Mouse (Mus musculus) mesoderm, embryonic 11.5 days (tissue): ENCODE measurements around the gene Hmox2.

Source experiments
- DNase-seq: peaks from one replicate; pipeline ENCODE4 v3.0.0-alpha.2; 2012; ENCODE audit warnings: low read depth, low spot score

The Hmox2 gene

DNA sequence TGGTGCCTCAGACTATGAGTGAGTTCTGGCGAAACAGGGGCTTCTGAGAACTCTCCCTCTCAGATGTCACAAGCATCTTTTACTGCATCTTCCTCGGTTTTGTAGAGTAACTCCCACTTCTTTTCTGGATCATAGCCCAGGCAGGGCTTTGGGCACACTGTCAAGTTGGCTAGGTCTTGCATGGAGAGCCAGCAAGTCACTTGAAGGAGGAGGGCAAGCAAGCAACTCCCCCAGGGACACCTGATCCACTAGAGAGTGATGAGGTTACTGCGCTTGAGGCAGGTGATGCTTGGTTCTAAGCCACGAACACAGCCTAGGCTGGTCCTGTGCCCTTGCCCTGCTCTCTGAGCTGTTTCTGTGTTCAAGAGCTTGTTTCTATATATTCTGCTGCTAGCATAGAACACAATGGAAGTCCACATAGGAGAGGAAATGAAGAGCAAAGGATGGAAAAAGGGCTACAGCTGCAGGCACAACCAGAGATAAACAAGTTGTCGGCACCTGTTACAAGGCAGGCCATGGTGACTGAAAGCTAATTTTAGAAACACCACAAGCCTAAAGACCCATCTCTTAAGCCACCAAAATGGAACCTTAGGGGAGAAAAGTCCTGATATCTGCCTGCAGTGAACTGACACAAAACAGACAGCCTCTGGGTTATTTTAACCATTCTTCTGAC is 55.5 kb downstream of the Hmox2 start:
- DNase-seq = no peak

DNA sequence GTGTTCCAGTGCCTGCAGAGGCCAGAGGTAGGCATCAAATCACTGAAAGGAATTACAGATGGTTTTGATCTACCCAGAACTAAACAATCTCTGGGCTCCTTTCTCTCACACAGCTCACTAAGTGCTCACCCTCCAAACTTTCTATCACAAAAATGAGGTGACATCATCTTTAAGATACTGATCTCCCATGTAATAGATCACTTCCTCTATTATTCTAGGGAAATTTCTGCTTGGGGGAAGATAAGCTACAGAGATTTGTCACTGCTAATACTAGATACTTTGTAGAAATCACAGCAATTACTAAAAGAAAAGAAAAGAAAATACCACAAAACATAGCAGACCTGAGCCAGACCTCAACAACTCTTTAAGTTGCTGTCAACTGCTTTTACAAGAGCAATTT is 56.4 kb downstream of the Hmox2 start:
- DNase-seq = no peak

DNA sequence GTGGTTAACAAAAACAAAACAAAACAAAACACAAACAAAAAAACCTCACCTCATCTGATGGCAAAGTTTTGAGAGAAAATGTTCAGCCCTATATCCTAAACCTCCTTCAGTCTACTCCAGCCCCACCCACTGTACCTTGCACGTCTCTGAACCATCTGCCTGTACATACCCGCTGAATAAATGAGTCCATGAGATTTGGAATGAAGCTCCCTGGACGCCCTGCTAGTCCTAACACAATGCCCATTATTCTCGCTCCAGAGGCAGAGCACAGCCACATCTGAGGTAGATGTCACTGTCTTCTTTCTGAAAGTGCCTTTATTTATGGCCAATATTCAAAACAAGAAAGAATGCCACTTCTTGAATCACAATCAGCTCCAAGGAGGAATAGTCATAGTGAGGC is 59.5 kb downstream of the Hmox2 start:
- DNase-seq = peak; percentile 14

DNA sequence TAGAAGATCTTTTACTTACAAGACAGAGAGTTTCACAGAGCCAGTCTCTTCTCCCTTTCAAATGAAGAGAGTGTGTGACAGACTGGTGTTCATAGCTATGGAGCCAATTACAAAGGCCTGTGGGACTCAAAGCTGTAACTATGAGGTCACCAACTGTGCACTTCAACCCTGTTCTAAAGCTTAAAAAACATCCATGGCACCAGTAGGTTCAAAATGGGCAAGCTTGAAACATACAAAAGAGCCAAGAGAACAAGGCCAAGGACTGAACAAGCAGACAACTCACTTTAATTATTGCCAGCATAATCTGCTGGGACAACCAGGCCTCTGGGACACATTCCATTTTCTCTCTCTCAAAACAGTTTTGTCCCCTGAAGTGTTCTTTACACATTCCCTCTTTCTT is 62.0 kb downstream of the Hmox2 start:
- no peak for DNase-seq

DNA sequence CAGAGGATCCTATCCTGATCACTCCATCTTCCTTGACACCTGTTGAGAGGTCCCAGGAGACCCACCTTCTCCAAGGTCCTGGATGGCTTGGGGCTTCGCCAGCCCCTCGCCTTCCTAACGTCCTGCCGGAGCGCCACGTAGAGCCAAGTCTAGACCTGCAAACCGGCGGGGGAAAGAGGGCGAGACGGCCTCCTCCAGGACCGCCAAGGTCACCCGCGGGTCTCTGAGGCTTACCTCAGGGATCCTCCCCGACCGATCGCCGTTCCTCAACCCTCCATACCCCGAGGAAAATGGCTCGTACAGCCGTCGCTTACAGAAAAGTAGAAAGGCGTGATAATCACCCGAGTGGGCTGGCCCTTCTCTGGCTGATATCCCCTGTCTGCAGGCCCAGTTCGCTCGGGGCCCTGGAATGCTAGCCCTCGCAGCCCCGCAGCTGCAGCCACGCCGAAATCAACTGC is 63.2 kb downstream of the Hmox2 start:
- DNase-seq = peak; percentile 37

DNA sequence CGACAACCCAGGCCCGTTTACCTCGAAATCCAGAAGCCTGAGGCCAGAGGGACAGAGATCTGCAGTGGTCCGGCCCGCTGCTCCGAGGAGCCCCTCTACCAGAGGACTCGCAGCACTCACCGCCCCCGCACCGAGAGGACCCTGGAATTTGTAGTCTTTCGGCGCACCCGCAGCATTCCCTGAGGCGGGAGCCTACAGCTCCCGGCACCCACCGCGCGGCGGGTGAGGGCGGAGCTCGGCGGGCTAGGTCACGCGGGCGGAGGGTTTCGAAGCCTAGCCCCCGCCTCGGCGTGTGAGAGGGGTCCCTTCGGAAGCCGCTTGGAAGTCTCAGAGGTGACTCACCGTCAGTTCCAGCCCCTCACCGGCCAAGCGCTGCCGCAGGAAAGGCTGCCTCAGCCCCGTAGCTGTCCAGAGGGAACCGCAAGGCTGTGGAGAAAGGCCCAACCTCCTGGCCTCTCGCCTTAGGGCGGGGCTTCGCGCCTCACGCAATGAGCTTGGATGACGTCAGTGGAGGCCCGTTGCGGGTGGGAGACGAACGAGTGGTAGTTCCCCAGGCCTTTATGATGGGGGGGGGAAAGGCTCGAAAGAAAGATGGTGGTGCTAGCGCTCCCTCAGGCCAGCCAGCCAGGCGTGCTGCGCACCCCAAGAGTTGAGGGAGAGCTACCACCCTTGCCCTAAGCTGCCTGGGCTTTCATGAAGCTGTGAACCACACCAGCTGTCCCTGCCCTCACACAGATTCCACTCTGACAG is 63.8 kb downstream of the Hmox2 start, which contains the start of gene Cdip1:
TSS of gene Cdip1 (minus strand) at position 483 of the 750 bp plus-strand sequence.
- peak; percentile 95 for DNase-seq

DNA sequence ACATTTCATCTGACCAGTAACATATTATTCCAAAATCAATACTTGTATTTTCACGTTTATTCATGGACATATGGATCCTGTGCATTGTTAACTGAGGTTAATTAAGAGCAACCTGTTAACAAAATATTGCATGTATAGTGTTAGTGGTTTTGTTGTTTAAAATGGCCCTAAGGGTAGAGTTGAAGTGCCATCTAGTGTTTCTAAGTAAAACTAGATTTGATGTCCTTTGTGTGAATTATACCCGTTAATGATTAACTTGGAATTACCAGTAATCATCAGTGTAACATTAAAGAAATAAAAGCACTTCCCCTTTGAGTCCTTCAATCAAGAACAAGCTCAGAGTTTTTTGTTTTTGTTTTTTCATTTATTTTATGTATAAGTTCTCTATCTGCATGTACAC is 65.2 kb downstream of the Hmox2 start:
- no peak for DNase-seq

DNA sequence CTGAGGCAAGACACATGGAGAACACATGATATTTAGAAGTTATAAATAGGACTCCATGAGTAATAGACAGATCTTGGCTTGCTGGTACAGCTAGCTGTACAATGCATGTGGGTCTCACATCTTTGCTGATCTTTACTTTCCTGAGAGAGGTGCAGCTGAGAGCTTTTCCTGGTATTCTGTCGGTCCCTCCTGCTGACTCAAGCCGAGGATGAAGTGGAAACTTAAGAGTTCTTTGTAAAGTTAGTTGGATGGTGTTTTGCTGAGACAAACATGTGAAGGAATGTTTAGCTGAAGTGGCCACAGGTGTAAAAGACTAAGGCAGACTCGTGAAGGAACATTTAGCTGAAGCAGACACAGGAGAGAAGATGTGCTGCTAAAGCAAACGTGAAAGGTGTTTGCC is 70.5 kb downstream of the Hmox2 start:
- no peak for DNase-seq
